Mouse (Mus musculus): ENCODE data around the gene Foxp1. TPM values are rescaled to one million over a fixed set of nuclear protein-coding genes. Genes with fewer than 3 reads are reported as not detected.

Gene Foxp1
- polyA plus RNA-seq, 1 experiment from 2014 or later, result 103 TPM

- Histone ChIP-seq H3K27ac (no peak overlapping the region), H3K36me3 (no peaks in the 10 kb centered on the region), H3K27me3 (replicated peaks) (no peaks in the 10 kb centered on the region), H3K4me2 (replicated peaks) (peak overlapping the region; percentile 43), H3K9ac (no peak overlapping the region), H3K9me3 (no peaks in the 10 kb centered on the region), H3K4me3 (replicated peaks) (no peak overlapping the region), H3K4me1 (replicated peaks) (peaks cover 21% of the 10 kb centered on the region)
- no peak for ATAC-seq
- 25% methylated on average over 9 of the region's 9 CpGs for WGBS
Observed at GRCm38 (mm10) chr6:99024588-99024987, 497.9 kb downstream of the Foxp1 start.

GRCm38 (mm10) chr6:99020570-99021444 lies 501.7 kb downstream of the Foxp1 start:
- no peaks in the 10 kb centered on the region for H3K27me3 ChIP-seq (replicated peaks)
- H3K4me3 ChIP-seq (replicated peaks), result no peak overlapping the region
- peaks cover 21% of the 10 kb centered on the region for H3K4me1 ChIP-seq (replicated peaks)
- H3K27ac ChIP-seq, result peak overlapping the region; percentile 54; the same call in 1 of the 2 replicates
- H3K36me3 ChIP-seq, result no peaks in the 10 kb centered on the region
- ATAC-seq, result peak; percentile 45; the same call in 1 of the 2 replicates
- H3K9me3 ChIP-seq, result no peaks in the 10 kb centered on the region
- H3K4me2 ChIP-seq (replicated peaks), result peak overlapping the region; percentile 28
- 38% methylated on average over 12 of the region's 12 CpGs for WGBS
- H3K9ac ChIP-seq, result 0 out of 2 replicates have a peak overlapping the region, but pooled peaks have one; percentile 0

DNA sequence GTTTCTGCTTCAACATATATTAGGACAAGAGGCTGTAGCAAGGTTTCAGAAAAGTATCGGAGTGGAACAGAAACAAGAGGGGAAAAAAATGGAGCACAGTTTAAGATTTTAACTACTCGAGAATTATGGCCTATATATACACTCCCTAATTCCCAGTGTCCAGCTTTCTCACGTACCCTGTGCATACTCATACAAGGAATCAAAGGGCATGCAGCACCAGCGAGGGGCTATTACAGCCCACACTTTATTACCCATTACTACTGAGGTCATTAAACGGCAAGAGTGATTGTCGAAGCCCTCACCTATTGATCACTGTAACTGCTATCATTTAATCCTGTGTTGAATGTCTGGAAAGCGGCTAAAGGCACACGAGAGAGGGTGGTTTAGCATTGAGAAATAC lies 502.8 kb downstream of the Foxp1 start:
- Histone ChIP-seq H3K4me1 (replicated peaks) (peaks cover 19% of the 10 kb centered on the region), H3K9ac (0 out of 2 replicates have a peak overlapping the region, but pooled peaks have one; percentile 1), H3K9me3 (no peaks in the 10 kb centered on the region), H3K4me2 (replicated peaks) (peak overlapping the region; percentile 18; the same call in 1 of the 2 replicates), H3K4me3 (replicated peaks) (no peak overlapping the region), H3K36me3 (0 out of 2 replicates have a peak, but pooled peaks cover 3% of the 10 kb centered on the region), H3K27me3 (replicated peaks) (no peaks in the 10 kb centered on the region), H3K27ac (peak overlapping the region; percentile 54)
- ATAC-seq, result peak; percentile 79
- 35% methylated on average over 8 of the region's 8 CpGs for WGBS

DNA sequence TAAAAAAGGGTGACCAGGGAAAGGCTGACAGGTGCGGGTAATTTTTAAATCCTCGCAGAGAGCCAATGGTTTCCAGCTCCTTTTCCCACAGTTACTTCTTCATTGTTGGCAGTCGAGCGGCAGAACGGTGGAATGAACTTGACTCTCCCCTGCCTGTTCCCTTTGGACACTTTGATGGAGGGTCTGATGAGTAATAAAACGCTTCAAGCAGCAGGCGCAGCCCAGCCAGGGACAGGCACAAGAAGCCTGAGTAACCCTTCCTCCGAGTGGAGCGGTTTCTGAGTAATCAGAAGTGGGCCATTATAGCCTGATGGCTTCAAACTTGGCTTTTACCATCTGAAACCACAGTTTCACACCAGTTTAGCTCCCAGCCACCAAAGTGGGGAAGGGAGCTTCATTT lies 503.3 kb downstream of the Foxp1 start:
- ATAC-seq, result peak; percentile 55; the same call in 1 of the 2 replicates
- peak overlapping the region; percentile 18; the same call in 1 of the 2 replicates for H3K4me2 ChIP-seq (replicated peaks)
- WGBS, result 35% methylated on average over 9 of the region's 9 CpGs

GRCm38 (mm10) chr6:99013866-99014502 lies 508.5 kb downstream of the Foxp1 start:
- 60% methylated on average over 16 of the region's 16 CpGs for WGBS
- no peaks in the 10 kb centered on the region for H3K27me3 ChIP-seq (replicated peaks)
- H3K4me1 ChIP-seq (replicated peaks), result peaks cover 14% of the 10 kb centered on the region
- H3K9me3 ChIP-seq, result no peaks in the 10 kb centered on the region
- H3K27ac ChIP-seq, result no peak overlapping the region
- H3K36me3 ChIP-seq, result peaks cover 11% of the 10 kb centered on the region
- no peak overlapping the region for H3K4me2 ChIP-seq (replicated peaks)
- H3K4me3 ChIP-seq (replicated peaks), result no peak overlapping the region
- H3K9ac ChIP-seq, result no peak overlapping the region
- no peak for ATAC-seq

More for the DNA sequence above, 503.3 kb downstream of the Foxp1 start:
- Histone ChIP-seq H3K4me1 (replicated peaks) (peaks cover 23% of the 10 kb centered on the region), H3K27ac (peak overlapping the region; percentile 19), H3K9ac (peak overlapping the region; percentile 1; the same call in 1 of the 2 replicates), H3K9me3 (no peaks in the 10 kb centered on the region), H3K4me3 (replicated peaks) (no peak overlapping the region), H3K27me3 (replicated peaks) (no peaks in the 10 kb centered on the region), H3K36me3 (0 out of 2 replicates have a peak, but pooled peaks cover 4% of the 10 kb centered on the region)

DNA sequence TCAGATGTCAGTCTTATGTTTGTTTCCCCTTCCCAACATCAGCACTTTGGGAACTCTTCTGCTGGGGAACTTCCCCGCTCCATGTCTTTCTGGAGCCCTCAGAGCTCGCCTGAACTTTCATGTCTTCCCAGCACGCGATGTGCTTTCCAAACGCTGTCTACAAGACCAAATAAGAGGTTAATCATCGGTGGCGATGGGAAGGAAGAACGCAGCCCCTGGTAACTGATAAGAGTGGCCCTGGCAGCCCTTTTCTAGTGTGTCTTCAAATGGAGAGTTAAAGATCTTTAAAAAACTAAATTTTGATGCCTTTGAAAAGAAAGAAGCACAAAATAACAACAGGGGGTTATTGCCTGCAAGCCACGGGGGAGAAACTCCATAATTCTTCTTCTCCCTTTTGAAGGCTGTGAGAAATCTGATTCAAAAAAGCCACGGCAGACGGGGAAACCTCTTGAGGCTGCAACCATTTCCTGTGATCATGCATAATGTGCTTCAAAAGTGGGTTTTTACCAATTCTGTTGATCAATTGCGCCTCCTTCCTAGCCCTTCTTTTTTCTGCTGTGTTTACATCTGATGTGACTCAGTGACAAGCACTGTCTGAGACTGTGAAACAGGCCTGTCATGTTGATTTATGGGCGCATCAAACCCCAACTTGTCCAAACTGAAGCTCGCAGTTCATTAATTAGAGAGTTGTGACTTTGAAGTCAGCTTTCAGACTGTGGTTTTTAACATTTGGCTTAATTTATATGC lies 509.2 kb downstream of the Foxp1 start:
- no peak for ATAC-seq
- Histone ChIP-seq H3K9me3 (no peaks in the 10 kb centered on the region), H3K27ac (no peak overlapping the region), H3K36me3 (peaks cover 15% of the 10 kb centered on the region), H3K9ac (no peak overlapping the region), H3K4me2 (replicated peaks) (no peak overlapping the region), H3K4me3 (replicated peaks) (no peak overlapping the region), H3K27me3 (replicated peaks) (no peaks in the 10 kb centered on the region), H3K4me1 (replicated peaks) (peaks cover 14% of the 10 kb centered on the region)
- 32% methylated on average over 14 of the region's 14 CpGs for WGBS

DNA sequence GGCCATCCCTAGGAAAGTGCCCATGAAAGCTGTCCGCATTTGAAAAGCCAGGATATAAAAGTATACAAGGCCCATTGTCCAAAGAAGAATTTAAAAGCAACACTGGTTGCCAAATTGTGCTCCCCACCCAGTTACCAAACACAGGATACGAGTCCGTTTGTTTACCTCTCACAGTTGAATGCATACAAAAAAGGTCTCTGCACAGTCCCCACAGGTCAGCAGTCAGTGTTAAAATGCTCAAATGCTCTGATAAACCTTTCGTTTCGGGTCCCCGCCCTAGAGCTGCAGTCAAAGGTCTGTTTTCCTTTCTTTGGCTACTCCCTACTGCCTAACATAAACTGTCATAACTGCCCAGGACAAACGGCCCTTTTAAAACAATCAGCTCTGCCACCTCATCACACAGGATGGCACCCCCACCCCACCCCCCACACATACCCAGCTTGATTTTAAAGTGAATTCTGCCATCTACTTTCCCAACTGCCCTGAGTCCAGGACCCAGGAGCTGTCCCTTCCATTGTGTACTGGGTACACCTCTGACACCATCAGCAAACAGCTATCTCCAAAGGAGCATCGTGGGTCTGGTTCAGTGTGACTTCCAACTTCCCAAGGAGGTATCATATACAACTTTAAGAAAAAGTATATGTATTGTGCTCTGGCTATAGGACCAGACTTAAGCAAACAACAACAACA lies 510.5 kb downstream of the Foxp1 start:
- 27% methylated on average over 8 of the region's 8 CpGs for WGBS
- Histone ChIP-seq H3K4me1 (replicated peaks) (peaks cover 14% of the 10 kb centered on the region), H3K4me2 (replicated peaks) (no peak overlapping the region), H3K36me3 (peaks cover 24% of the 10 kb centered on the region), H3K4me3 (replicated peaks) (no peak overlapping the region), H3K9ac (no peak overlapping the region), H3K27me3 (replicated peaks) (no peaks in the 10 kb centered on the region), H3K9me3 (no peaks in the 10 kb centered on the region), H3K27ac (no peak overlapping the region)
- peak; percentile 71 for ATAC-seq

DNA sequence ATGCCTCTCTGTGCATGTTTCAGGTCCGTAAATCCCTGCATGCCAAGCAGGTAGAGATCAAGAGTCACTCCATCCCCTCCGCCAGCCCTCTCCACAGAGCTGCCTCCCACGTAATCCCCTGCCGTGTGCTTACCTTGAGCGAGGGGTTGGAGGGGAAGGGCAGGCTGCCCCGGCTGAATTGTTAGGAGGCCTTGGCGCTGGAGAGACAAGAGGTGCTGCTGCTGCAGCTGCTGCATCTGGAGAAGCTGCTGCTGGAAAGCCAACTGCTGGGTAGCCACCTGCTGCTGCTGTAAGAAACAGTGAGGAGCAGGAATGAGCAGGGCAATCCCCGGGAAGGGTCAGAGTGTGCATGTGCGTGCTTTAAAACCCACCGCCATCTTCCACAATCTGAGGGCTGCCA lies 512.8 kb downstream of the Foxp1 start:
- Histone ChIP-seq H3K36me3 (peaks cover 22% of the 10 kb centered on the region), H3K27me3 (replicated peaks) (no peaks in the 10 kb centered on the region), H3K4me2 (replicated peaks) (no peak overlapping the region), H3K4me3 (replicated peaks) (no peak overlapping the region), H3K4me1 (replicated peaks) (peaks cover 14% of the 10 kb centered on the region), H3K27ac (no peak overlapping the region), H3K9ac (no peak overlapping the region), H3K9me3 (no peaks in the 10 kb centered on the region)
- 70% methylated on average over 10 of the region's 10 CpGs for WGBS
- ATAC-seq, result no peak

DNA sequence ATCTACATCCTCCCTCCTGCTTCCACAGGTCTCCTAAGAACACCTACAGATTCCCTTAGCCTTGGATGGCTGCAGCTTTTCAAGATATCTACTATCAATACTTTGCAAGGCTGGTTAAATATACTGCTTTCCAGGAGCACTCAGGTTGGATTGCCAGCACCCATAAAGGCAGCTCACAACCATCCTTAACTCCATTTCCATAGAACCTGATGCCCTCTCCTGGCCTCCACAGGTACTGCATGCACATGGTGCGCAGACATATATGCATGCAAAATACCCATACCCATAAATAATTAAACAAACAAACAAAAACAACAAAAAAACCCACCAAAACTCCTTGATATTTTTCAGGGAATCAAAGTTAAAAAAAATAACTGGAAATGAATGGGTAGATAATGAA lies 514.0 kb downstream of the Foxp1 start:
- H3K4me1 ChIP-seq (replicated peaks), result peaks cover 8% of the 10 kb centered on the region
- H3K9me3 ChIP-seq, result no peaks in the 10 kb centered on the region
- 100% methylated on average over 1 of the region's 1 CpGs for WGBS
- no peak overlapping the region for H3K4me2 ChIP-seq (replicated peaks)
- no peak overlapping the region for H3K4me3 ChIP-seq (replicated peaks)
- no peak for ATAC-seq
- no peak overlapping the region for H3K27ac ChIP-seq
- no peak overlapping the region for H3K9ac ChIP-seq
- H3K36me3 ChIP-seq, result peaks cover 21% of the 10 kb centered on the region
- no peaks in the 10 kb centered on the region for H3K27me3 ChIP-seq (replicated peaks)

GRCm38 (mm10) chr6:99007542-99007941 lies 515.0 kb downstream of the Foxp1 start:
- H3K27me3 ChIP-seq (replicated peaks), result no peaks in the 10 kb centered on the region
- peaks cover 21% of the 10 kb centered on the region for H3K36me3 ChIP-seq
- no peak overlapping the region for H3K4me3 ChIP-seq (replicated peaks)
- no peak overlapping the region for H3K27ac ChIP-seq
- no peaks in the 10 kb centered on the region for H3K9me3 ChIP-seq
- 69% methylated on average over 6 of the region's 6 CpGs for WGBS
- no peak overlapping the region for H3K4me2 ChIP-seq (replicated peaks)
- H3K9ac ChIP-seq, result no peak overlapping the region
- no peak for ATAC-seq
- H3K4me1 ChIP-seq (replicated peaks), result no peaks in the 10 kb centered on the region

GRCm38 (mm10) chr6:99004255-99004997 lies 518.1 kb downstream of the Foxp1 start:
- Histone ChIP-seq H3K9me3 (no peaks in the 10 kb centered on the region), H3K9ac (no peak overlapping the region), H3K4me1 (replicated peaks) (no peaks in the 10 kb centered on the region), H3K36me3 (peaks cover 15% of the 10 kb centered on the region), H3K27me3 (replicated peaks) (no peaks in the 10 kb centered on the region), H3K4me3 (replicated peaks) (no peak overlapping the region), H3K4me2 (replicated peaks) (no peak overlapping the region), H3K27ac (no peak overlapping the region)
- no peak for ATAC-seq
- WGBS, result 86% methylated on average over 12 of the region's 12 CpGs

Data from intestine, embryonic 15.5 days (tissue).